Mouse (Mus musculus) erythroblast, embryonic 14.5 days (primary cell): ENCODE data around the gene Ttc34.

Source experiments
- GATA1 ChIP-seq: IDR thresholded peaks from 2 replicates; pipeline ENCODE4 v1.6.1; 2012; ENCODE audit warnings: low read length, inconsistent platforms, mixed read lengths
- TAL1 ChIP-seq: IDR thresholded peaks from 3 replicates; pipeline ENCODE4 v1.6.1; 2012; ENCODE audit warnings: low read length, inconsistent platforms, mixed read lengths

GRCm38 (mm10) chr4:154886876-154887592, 49.8 kb downstream of the Ttc34 start:
- no peak for TF ChIP-seq TAL1
- no peak for TF ChIP-seq GATA1
